Mouse (Mus musculus): ENCODE measurements around the gene Retreg1.
A peak's percentile ranks its signal among the peaks of the same experiment; 100 is the strongest.

Retreg1 gene

GRCm38 (mm10) chr15:25843086-25843991, at the start of gene Retreg1:
Gene Retreg1, plus strand, starts transcription at chr15:25843180.
- peak; percentile 89 for DNase-seq

GRCm38 (mm10) chr15:25794123-25794522, 48.9 kb upstream of the Retreg1 start:
- DNase-seq, result no peak

GRCm38 (mm10) chr15:25795496-25795895, 47.5 kb upstream of the Retreg1 start:
- no peak for DNase-seq

DNA sequence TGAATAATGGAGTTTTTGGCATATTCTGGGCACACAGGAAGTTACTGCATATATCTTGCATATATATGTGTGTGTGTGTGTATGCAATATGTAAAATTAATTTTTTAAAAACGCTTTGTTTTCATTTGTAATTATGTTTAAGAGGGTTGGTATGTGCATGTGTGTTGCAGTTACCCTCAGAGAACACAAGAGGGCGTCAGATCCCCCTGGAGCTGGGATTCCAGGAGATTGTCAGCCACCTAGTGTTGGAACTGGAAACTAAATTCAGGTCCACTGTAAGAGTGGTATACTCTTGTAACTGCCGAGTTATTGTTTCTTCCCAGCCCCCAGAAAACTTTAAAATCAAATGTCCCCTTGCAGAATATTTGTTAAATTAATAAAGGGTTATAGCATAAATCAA, 46.6 kb upstream of the Retreg1 start:
- DNase-seq, result peak; percentile 69

GRCm38 (mm10) chr15:25797179-25797578, 45.8 kb upstream of the Retreg1 start:
- no peak for DNase-seq

DNA sequence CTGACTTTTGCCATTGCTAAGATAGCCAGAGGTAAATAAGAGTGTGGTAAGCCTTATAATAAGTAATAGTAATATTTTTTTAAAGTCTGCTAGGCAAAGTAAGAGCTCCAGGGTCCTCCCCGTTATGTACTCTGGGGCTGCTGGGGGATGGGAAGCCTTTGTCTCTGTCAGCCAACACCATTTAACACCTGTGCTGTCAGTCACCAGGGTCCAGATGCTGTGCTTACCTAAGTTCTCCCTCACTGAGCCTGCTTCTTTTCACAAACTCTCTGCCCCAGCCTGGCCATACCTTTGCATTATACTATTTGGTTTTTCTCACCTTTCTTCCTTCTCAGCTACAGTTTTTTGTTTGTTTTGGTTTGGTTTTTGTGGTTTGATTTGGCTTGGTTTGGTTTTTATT, 45.1 kb upstream of the Retreg1 start:
- no peak for DNase-seq

DNA sequence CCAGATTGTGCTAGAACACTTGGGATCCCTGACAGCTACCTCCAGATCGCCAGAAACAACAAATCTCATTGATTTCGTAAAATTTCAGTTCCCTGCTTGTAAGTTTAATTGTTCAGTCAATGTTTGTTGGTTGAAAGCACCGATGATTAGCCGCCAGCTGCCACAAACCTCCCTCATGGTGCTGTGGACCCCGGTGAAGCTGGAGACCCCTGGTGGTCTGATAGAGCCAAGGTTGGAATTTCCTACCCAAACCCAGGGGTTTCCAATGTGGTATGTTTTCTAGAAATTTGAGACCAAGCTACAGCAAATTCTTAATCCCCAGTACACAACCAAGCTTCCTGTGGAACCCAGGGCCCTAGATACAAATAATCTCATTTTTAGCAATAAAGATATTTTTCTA, 41.3 kb upstream of the Retreg1 start:
- no peak for DNase-seq

DNA sequence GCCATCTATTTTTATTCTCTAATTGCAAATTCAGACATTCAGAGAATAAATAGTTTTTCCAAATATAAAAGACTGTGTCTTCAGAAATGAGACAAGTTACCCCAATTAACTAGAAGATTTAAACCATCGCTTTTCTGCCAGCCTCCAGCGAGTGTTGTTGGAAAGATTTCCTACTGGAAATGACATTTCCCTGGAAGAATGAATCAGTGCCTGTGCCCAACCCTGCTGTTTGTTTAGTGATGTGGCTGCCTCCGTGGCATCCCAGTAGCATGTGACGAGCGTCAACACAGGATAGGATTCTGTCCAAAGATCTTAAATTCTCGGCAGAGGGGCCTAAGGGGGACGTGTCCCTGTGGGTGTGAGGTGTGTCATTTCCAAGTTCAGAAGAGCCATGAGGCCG, 40.8 kb upstream of the Retreg1 start:
- DNase-seq, result peak; percentile 39

- DNase-seq, result no peak
Observed at GRCm38 (mm10) chr15:25803111-25803510, 39.9 kb upstream of the Retreg1 start.

- peak; percentile 80 for DNase-seq
Observed at GRCm38 (mm10) chr15:25805336-25806110, 37.5 kb upstream of the Retreg1 start.

DNA sequence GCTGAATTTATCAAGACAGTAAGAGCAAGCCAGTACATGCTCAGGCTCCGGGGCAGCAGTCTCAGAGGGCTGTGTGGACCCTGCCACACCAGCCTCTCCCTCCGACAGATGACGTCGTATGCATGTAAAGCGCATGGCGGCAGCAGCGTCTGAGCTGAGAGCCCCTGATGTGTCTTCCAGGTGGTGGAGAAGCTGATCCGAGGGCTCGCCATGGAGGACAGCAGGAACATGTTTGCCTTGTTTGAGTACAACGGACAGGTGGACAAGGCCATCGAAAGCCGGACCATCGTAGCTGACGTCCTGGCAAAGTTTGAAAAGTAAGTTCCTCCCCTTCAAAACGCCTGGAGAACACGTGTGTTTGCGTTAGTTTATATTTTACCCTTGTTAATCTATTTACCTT, 36.6 kb upstream of the Retreg1 start:
- DNase-seq, result no peak

DNA sequence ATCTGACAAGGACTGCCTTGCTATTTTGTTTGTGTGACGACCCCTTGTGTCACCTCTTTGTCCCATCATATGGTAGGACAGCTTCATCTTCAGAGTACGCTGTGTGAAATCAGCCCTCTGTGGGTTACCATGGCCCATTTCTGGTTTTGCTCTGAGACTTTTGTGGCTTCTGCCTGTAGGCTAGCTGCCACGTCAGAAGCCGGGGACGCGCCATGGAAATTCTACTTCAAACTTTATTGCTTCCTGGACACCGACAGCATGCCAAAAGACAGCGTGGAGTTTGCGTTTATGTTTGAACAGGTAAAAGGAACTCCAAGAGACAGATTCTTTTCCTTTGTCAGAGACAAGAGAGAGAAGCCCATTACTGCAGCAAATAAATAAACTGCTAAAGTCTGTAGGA, 36.1 kb upstream of the Retreg1 start:
- no peak for DNase-seq

GRCm38 (mm10) chr15:25808677-25809460, 34.1 kb upstream of the Retreg1 start:
- DNase-seq, result peak; percentile 13

- peak; percentile 79 for DNase-seq
Observed at GRCm38 (mm10) chr15:25809669-25810068, 33.3 kb upstream of the Retreg1 start.

DNA sequence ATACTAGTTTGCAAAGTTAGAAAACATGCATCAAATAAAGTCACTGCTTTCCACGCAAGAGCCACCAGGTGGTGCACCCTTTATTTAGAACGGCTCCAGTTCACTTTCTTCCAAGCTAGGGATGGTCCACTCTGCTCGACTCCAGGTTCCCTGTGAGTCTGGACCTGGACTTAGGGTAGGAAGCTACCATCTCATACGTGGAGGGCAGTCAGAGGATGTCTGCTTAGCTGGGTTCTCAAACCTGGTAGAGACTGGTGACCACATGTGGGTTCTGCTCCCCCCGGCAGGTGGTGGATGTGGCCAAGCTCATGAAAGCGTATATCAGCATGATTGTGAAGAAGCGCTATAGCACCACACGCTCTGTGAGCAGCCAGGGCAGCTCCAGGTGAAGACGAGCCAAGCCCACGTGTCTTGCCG, 31.1 kb upstream of the Retreg1 start:
- DNase-seq, result peak; percentile 16

GRCm38 (mm10) chr15:25812479-25812878, 30.5 kb upstream of the Retreg1 start:
- DNase-seq, result peak; percentile 17

GRCm38 (mm10) chr15:25814535-25814934, 28.4 kb upstream of the Retreg1 start:
- DNase-seq, result no peak

DNA sequence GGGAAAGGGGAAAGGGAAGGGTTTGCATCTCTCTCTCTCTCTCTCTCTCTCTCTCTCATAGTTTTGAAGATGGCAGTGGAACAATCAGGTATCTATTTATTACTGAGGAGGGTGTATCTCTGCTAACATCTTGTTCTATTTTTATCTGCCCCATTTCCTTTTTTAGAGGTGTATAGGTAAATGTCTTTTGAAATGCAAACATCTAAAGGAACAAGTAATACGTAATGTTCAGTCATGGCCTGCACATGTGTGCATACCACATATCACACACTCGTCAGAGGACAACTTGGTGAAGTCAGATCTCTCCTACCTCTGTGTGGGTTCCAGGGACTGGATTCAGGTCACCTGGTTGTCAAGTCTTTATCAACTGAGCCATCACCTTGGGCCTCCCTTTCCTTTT, 25.8 kb upstream of the Retreg1 start:
- no peak for DNase-seq

DNA sequence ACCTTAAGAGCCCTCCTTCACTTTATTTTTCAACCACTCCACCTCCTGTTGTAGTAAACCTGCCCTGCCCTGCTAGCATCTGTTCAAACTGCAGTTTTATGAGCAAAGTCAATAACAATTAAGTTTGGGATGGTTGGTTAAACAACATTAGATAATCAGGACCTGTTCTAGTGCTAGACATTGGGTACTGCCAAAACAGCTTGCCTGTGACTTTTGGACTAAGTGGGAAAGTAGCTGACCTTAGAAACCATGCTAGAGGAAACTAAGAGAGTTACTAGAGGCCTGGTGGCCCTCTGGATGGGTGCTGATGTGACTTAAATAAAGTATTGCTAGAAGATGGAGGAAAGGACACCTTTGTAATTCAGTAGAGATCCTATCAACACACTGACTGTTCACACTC, 21.0 kb upstream of the Retreg1 start:
- no peak for DNase-seq

- no peak for DNase-seq
Observed at GRCm38 (mm10) chr15:25822656-25823055, 20.3 kb upstream of the Retreg1 start.

GRCm38 (mm10) chr15:25826531-25826961, 16.4 kb upstream of the Retreg1 start:
- DNase-seq, result no peak

DNA sequence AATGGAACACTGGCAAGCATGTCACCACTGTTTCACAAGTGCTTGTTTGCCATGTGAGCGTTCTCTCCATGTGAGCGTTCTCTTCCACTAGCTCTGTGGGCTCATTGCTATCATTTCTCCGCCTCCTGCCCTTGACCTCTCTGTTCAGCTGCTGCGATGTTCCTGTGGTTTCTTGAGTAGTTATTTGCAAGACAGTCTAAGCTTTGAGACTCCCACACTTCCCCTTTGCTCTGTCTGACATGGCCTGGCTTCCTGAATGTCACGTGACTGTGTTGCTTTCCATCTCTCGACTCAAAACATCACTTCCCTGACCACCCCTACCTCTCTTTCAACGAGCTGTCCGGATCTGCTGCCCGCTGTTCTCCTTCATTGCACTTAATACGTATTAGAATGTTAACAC, 14.5 kb upstream of the Retreg1 start:
- no peak for DNase-seq

- DNase-seq, result no peak
Observed at GRCm38 (mm10) chr15:25830426-25830825, 12.6 kb upstream of the Retreg1 start.

All from lung, postnatal 10 days (tissue).